Mouse (Mus musculus) limb, embryonic 14.5 days (tissue): Measurements from ENCODE around the gene Gstt4. TPM values are rescaled to one million over a fixed set of nuclear protein-coding genes. Genes with fewer than 3 reads are reported as not detected.
A peak's percentile ranks its signal among the peaks of the same experiment; 100 is the strongest.
"Not testable (repeated sequence)": the region's sequence is repeated elsewhere in the genome, so short reads cannot be mapped to it uniquely, and the experiment has no call there.

Source experiments
- ATAC-seq: fragments of 200-750 bp; cut with Nextera tagmentation; 2 replicates; pipeline ENCODE4 v1.8.0; 2017; ENCODE audit warnings: low read depth, moderate number of reproducible peaks, moderate TSS enrichment; ENCODE audit not compliant: low FRiP score
- DNase-seq: peaks from one replicate; pipeline ENCODE4 v3.0.0-alpha.2; 2015; ENCODE audit warnings: low spot score
- H3K27ac ChIP-seq: fragments of 300-500 bp; sonication (generic); replicated peaks from 2 replicates; pipeline ENCODE4 v1.5.1; 2014; ENCODE audit warnings: low read depth, mild to moderate bottlenecking, low read length, moderate library complexity, mixed read lengths
- H3K27me3 ChIP-seq: fragments of 300-500 bp; sonication (generic); 2 replicates; pipeline ENCODE4 v1.6.1; 2014; ENCODE audit warnings: low read length, mixed read lengths; ENCODE audit not compliant: control insufficient read depth, insufficient read depth
- H3K36me3 ChIP-seq: fragments of 300-500 bp; sonication (generic); 2 replicates; pipeline ENCODE4 v1.6.1; 2014; ENCODE audit warnings: mild to moderate bottlenecking, low read length, moderate library complexity, mixed read lengths; ENCODE audit not compliant: control insufficient read depth, insufficient read depth
- H3K4me1 ChIP-seq: fragments of 300-500 bp; sonication (generic); 2 replicates; pipeline ENCODE4 v1.6.1; 2014; ENCODE audit warnings: antibody characterized with exemption, low read length, mixed read lengths; ENCODE audit not compliant: control insufficient read depth, insufficient read depth
- H3K4me2 ChIP-seq: fragments of 300-500 bp; sonication (generic); replicated peaks from 2 replicates; pipeline ENCODE4 v1.6.1; 2014; ENCODE audit warnings: low read depth, mild to moderate bottlenecking, low read length, moderate library complexity; ENCODE audit not compliant: severe bottlenecking
- H3K4me3 ChIP-seq: fragments of 300-500 bp; sonication (generic); replicated peaks from 2 replicates; pipeline ENCODE4 v1.5.1; 2014; ENCODE audit warnings: low read length
- H3K9ac ChIP-seq: fragments of 300-500 bp; sonication (generic); 2 replicates; pipeline ENCODE4 v1.6.1; 2014; ENCODE audit warnings: mild to moderate bottlenecking, low read depth, low read length, moderate library complexity; ENCODE audit not compliant: severe bottlenecking
- H3K9me3 ChIP-seq: fragments of 300-500 bp; sonication (generic); 2 replicates; pipeline ENCODE4 v1.6.1; 2016; ENCODE audit warnings: low read length; ENCODE audit not compliant: control insufficient read depth
- POLR2A ChIP-seq: fragments of 200-500 bp; IDR thresholded peaks from 2 replicates; pipeline ENCODE4 v1.8.0; 2012; ENCODE audit warnings: inconsistent platforms, mild to moderate bottlenecking, moderate library complexity, borderline replicate concordance; ENCODE audit not compliant: insufficient read depth, insufficient read length; ENCODE audit errors: extremely low read depth
- WGBS: fragments of 180-500 bp; shearing (Covaris S2); extraction: QIAGEN DNeasy Blood & Tissue Kit; methylation state at CpG from one replicate; pipeline ENCODE4 v1.1.7; 2014; 5-methylcytosine and 5-hydroxymethylcytosine counted together
- polyA plus RNA-seq, 2 experiments: library from polyadenylated mRNA; depleted of rRNA in 1 of 2; stranded (reverse) in 1 of 2; unstranded in 1 of 2; fragments of >200 nt; fragmentation: Nextera tagmentation in 1 of 2; extraction: Ambion mirVana in 1 of 2; gene quantifications; 2 replicates each; pipeline versions ENCODE4 v1.2.1 to v1.2.3; 2012 to 2014

Gene Gstt4
- polyA plus RNA-seq, 2 experiments: not detected

DNA sequence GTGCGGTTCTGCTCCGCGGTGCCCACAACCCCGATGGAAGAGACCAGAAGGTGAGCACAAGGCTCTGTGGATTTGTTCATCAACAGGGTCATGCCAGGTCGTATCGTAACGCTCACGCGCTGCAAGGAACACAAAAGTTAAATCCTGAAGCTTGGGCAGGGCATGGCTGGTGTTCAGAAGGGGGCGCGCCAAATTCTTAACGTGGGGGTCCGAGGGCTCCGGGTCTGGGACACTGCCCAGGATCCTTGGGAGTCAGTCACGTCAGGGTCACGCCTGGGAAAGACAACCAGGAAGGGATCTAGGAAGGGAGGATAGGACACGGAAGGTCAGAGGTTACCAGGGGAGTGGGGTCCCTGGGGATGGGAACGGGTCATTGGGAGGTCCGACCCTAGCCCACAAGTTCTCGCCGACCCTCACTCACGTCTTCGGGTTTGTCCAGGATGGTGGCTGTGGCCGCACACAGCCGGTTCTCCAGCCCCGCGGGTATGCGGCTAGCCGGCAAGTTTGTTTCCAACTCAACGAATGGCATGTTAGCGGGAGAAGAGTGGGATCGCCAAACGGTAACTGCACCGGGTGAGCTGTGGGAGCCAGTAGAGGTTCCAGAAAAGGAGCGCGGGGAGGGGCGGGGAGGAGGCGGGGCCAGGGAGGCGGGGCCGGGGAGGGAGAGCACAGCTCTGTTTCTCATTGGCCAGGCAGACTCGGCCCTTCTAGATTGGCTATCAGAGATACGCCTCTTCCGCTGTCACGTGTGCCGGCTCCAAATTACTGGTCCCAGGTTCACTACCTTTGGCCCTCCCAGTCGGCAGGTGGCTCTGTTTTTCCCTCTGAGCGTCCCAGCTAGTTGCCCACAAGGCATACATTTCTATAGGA, 49.3 kb downstream of the Gstt4 start, which contains the start of gene Ddt:
TSS of gene Ddt (minus strand) at position 620 of the 870 bp plus-strand sequence.
- no peak for TF ChIP-seq POLR2A
- Histone ChIP-seq H3K4me1 (peaks cover 11% of the 10 kb centered on the region; the same call in 1 of the 2 replicates), H3K9me3 (no peaks in the 10 kb centered on the region), H3K4me3 (peak within 1 kb of the TSS; percentile 59), H3K36me3 (no peaks in the 10 kb centered on the region), H3K27me3 (no peaks in the 10 kb centered on the region), H3K27ac (no peak within 1 kb of the TSS), H3K9ac (peak within 1 kb of the TSS; percentile 58), H3K4me2 (peak within 1 kb of the TSS; percentile 71)
- WGBS: under 1% methylated on average over 44 of the region's 47 CpGs
- peak; percentile 94 for DNase-seq
- peak; percentile 96 for ATAC-seq

DNA sequence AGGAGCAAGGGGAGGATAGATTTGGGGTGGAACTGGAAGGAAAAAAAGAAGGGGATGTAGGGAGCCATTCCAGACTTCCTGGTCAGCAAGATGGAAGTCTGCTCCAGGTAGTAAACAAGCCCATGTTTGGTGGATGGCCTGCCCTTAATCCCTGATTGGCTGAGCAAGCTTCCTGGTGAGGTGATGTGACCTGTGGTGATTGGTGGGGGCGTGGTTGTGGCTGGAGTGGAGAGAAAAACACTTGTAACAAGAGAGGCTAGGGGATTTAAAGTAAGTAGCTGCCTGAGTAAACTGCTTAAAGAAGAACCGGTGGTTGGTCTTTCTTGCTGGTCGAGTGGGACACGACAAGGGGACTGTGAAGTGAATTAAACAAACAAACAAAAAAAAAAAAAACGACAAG, 54.6 kb downstream of the Gstt4 start:
- WGBS: 31% methylated on average over 5 of the region's 5 CpGs
- H3K4me2 ChIP-seq, H3K27ac ChIP-seq, H3K9ac ChIP-seq, H3K4me1 ChIP-seq, H3K27me3 ChIP-seq, H3K36me3 ChIP-seq, H3K4me3 ChIP-seq, ATAC-seq, H3K9me3 ChIP-seq, DNase-seq: not testable (repeated sequence)

DNA sequence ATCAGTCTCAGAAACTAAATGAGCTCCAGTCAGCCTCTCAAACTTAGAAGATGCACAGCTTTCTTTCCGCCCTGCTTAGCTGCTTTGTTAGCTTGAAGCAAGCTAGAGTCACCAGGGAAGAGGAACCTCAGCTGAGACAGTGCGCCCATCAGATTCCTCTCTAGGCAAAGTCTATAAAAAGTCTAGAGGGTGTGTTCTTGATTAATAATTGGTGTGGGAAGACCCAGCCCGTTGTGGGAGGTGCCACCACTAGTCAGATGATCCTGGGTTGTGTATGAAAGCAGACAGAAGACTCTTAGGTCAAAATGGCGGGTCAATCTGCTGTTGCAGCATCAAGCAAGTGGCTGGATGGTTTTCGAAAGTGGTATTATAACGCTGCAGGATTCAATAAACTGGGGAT, 55.5 kb downstream of the Gstt4 start:
- no peaks in the 10 kb centered on the region for H3K4me1 ChIP-seq
- no peak for TF ChIP-seq POLR2A

More for the DNA sequence above, 55.5 kb downstream of the Gstt4 start:
- Histone ChIP-seq H3K36me3 (no peaks in the 10 kb centered on the region), H3K27ac (no peak overlapping the region), H3K4me3 (no peak overlapping the region), H3K4me2 (no peak overlapping the region), H3K9ac (no peak overlapping the region), H3K9me3 (no peaks in the 10 kb centered on the region), H3K27me3 (no peaks in the 10 kb centered on the region)
- 84% methylated on average over 6 of the region's 6 CpGs for WGBS
- DNase-seq (no peak), ATAC-seq (no peak)

Other genes starting within 250 kb of the Gstt4 start
- 7.5 and 9.2 TPM in 2 replicates for gene Ggt5, start 233.2 kb downstream of the Gstt4 start, polyA plus RNA-seq (2012; rRNA removed)
- gene Ggt5, start 233.2 kb downstream of the Gstt4 start, polyA plus RNA-seq (2014; fragmentation: Nextera tagmentation; extraction: Ambion mirVana): 1.1 and 1.4 TPM in 2 replicates
- 5.3 and 5.9 TPM in 2 replicates for gene Susd2, start 178.5 kb downstream of the Gstt4 start, polyA plus RNA-seq (2012; rRNA removed)
- gene Susd2, start 178.5 kb downstream of the Gstt4 start, polyA plus RNA-seq (2014; fragmentation: Nextera tagmentation; extraction: Ambion mirVana): 5.2 and 6.3 TPM in 2 replicates
- gene Cabin1, start 58.2 kb downstream of the Gstt4 start, polyA plus RNA-seq (2012; rRNA removed): 42.6 and 51.6 TPM in 2 replicates
- gene Cabin1, start 58.2 kb downstream of the Gstt4 start, polyA plus RNA-seq (2014; fragmentation: Nextera tagmentation; extraction: Ambion mirVana): 32.3 and 33.4 TPM in 2 replicates
- 53.7 and 74.9 TPM in 2 replicates for gene Ddt, start 49.1 kb downstream of the Gstt4 start, polyA plus RNA-seq (2012; rRNA removed)
- 70.3 and 78.2 TPM in 2 replicates for gene Ddt, start 49.1 kb downstream of the Gstt4 start, polyA plus RNA-seq (2014; fragmentation: Nextera tagmentation; extraction: Ambion mirVana)
- 0.38 and 0.49 TPM in 2 replicates for gene Gm20441, start 41.6 kb downstream of the Gstt4 start, polyA plus RNA-seq (2012; rRNA removed)
- gene Gm20441, start 41.6 kb downstream of the Gstt4 start, polyA plus RNA-seq (2014; fragmentation: Nextera tagmentation; extraction: Ambion mirVana): 1.0 TPM in 1 of 2 replicates, not detected in the other
- 24.0 and 26.3 TPM in 2 replicates for gene Gstt3, start 41.1 kb downstream of the Gstt4 start, polyA plus RNA-seq (2012; rRNA removed)
- 34.5 and 38.5 TPM in 2 replicates for gene Gstt3, start 41.1 kb downstream of the Gstt4 start, polyA plus RNA-seq (2014; fragmentation: Nextera tagmentation; extraction: Ambion mirVana)
- 27.0 and 30.0 TPM in 2 replicates for gene Gstt1, start 24.0 kb downstream of the Gstt4 start, polyA plus RNA-seq (2012; rRNA removed)
- gene Gstt1, start 24.0 kb downstream of the Gstt4 start, polyA plus RNA-seq (2014; fragmentation: Nextera tagmentation; extraction: Ambion mirVana): 22.3 and 25.7 TPM in 2 replicates
- 24.8 and 28.7 TPM in 2 replicates for gene Gstt2, start 14.9 kb upstream of the Gstt4 start, polyA plus RNA-seq (2012; rRNA removed)
- 12.3 and 17.5 TPM in 2 replicates for gene Gstt2, start 14.9 kb upstream of the Gstt4 start, polyA plus RNA-seq (2014; fragmentation: Nextera tagmentation; extraction: Ambion mirVana)
- gene Mif, start 37.7 kb upstream of the Gstt4 start, polyA plus RNA-seq (2012; rRNA removed): 1,684 and 2,799 TPM in 2 replicates
- 1,598 and 1,615 TPM in 2 replicates for gene Mif, start 37.7 kb upstream of the Gstt4 start, polyA plus RNA-seq (2014; fragmentation: Nextera tagmentation; extraction: Ambion mirVana)
- gene Derl3, start 70.9 kb upstream of the Gstt4 start, polyA plus RNA-seq (2012; rRNA removed): 6.7 and 9.0 TPM in 2 replicates
- gene Derl3, start 70.9 kb upstream of the Gstt4 start, polyA plus RNA-seq (2014; fragmentation: Nextera tagmentation; extraction: Ambion mirVana): 2.2 and 3.0 TPM in 2 replicates
- 116 and 120 TPM in 2 replicates for gene Smarcb1, start 99.1 kb upstream of the Gstt4 start, polyA plus RNA-seq (2012; rRNA removed)
- gene Smarcb1, start 99.1 kb upstream of the Gstt4 start, polyA plus RNA-seq (2014; fragmentation: Nextera tagmentation; extraction: Ambion mirVana): 177 and 193 TPM in 2 replicates
- gene Chchd10, start 110.6 kb upstream of the Gstt4 start, polyA plus RNA-seq (2012; rRNA removed): 11.7 and 13.6 TPM in 2 replicates
- gene Chchd10, start 110.6 kb upstream of the Gstt4 start, polyA plus RNA-seq (2014; fragmentation: Nextera tagmentation; extraction: Ambion mirVana): 16.2 and 24.8 TPM in 2 replicates
- 240 and 307 TPM in 2 replicates for gene Mmp11, start 114.0 kb upstream of the Gstt4 start, polyA plus RNA-seq (2012; rRNA removed)
- gene Mmp11, start 114.0 kb upstream of the Gstt4 start, polyA plus RNA-seq (2014; fragmentation: Nextera tagmentation; extraction: Ambion mirVana): 213 and 279 TPM in 2 replicates
- 0.16 TPM in 1 of 2 replicates, not detected in the other for gene Gm867, start 118.1 kb upstream of the Gstt4 start, polyA plus RNA-seq (2012; rRNA removed)
- 0.33 TPM in 1 of 2 replicates, not detected in the other for gene Gm867, start 118.1 kb upstream of the Gstt4 start, polyA plus RNA-seq (2014; fragmentation: Nextera tagmentation; extraction: Ambion mirVana)
- gene Vpreb3, start 120.5 kb upstream of the Gstt4 start, polyA plus RNA-seq (2012; rRNA removed): 0.15 and 0.22 TPM in 2 replicates
- 0.35 and 0.76 TPM in 2 replicates for gene Vpreb3, start 120.5 kb upstream of the Gstt4 start, polyA plus RNA-seq (2014; fragmentation: Nextera tagmentation; extraction: Ambion mirVana)
- gene Gm5134, start 132.0 kb upstream of the Gstt4 start, polyA plus RNA-seq (2012; rRNA removed): 0.04 and 0.09 TPM in 2 replicates
- gene Gm5134, start 132.0 kb upstream of the Gstt4 start, polyA plus RNA-seq (2014; fragmentation: Nextera tagmentation; extraction: Ambion mirVana): 0.10 TPM in 1 of 2 replicates, not detected in the other
- 13.7 and 15.5 TPM in 2 replicates for gene Zfp280b, start 210.1 kb upstream of the Gstt4 start, polyA plus RNA-seq (2012; rRNA removed)
- gene Zfp280b, start 210.1 kb upstream of the Gstt4 start, polyA plus RNA-seq (2014; fragmentation: Nextera tagmentation; extraction: Ambion mirVana): 19.6 and 20.6 TPM in 2 replicates